Mouse (Mus musculus) heart, embryonic 14.5 days (tissue): ENCODE measurements around the gene Epb41l2. TPM values are rescaled to one million over a fixed set of nuclear protein-coding genes. Genes with fewer than 3 reads are reported as not detected.
A peak's percentile ranks its signal among the peaks of the same experiment; 100 is the strongest.

Experiments used
- ATAC-seq: fragments of 200-750 bp; cut with Nextera tagmentation; 2 replicates; pipeline ENCODE4 v1.8.0; 2017; ENCODE audit warnings: low read depth, moderate TSS enrichment; ENCODE audit not compliant: insufficient number of reproducible peaks, insufficient read depth, low FRiP score
- H3K27ac ChIP-seq, 2 experiments: fragments of 200-500 bp in 1 of 2; fragments of 300-500 bp in 1 of 2; sonication (generic) in 1 of 2; replicated peaks in 1 of 2; 2 replicates each; pipeline ENCODE4 v1.5.1; 2012 to 2014; ENCODE audit warnings: low read depth in 2 of 2, low read length in 2 of 2, control low read depth in 1 of 2, mild to moderate bottlenecking in 1 of 2, mixed read lengths in 1 of 2; ENCODE audit not compliant: control insufficient read depth in 1 of 2, insufficient read depth in 1 of 2
- H3K27me3 ChIP-seq: fragments of 300-500 bp; sonication (generic); 2 replicates; pipeline ENCODE4 v1.6.1; 2014; ENCODE audit warnings: mild to moderate bottlenecking, low read length, control low read depth; ENCODE audit not compliant: control insufficient read depth, insufficient read depth
- H3K36me3 ChIP-seq: fragments of 300-500 bp; sonication (generic); 2 replicates; pipeline ENCODE4 v1.6.1; 2014; ENCODE audit warnings: mild to moderate bottlenecking, control low read depth, low read length, mixed read lengths; ENCODE audit not compliant: control insufficient read depth, insufficient read depth
- H3K4me1 ChIP-seq, 2 experiments: fragments of 200-500 bp in 1 of 2; fragments of 300-500 bp in 1 of 2; sonication (generic) in 1 of 2; 2 replicates each; pipeline ENCODE4 v1.6.1; 2012 to 2014; ENCODE audit warnings: low read length in 2 of 2, control low read depth in 1 of 2, mixed read lengths in 1 of 2; ENCODE audit not compliant: control insufficient read depth in 2 of 2, insufficient read depth in 2 of 2
- H3K4me2 ChIP-seq: fragments of 300-500 bp; sonication (generic); 2 replicates; pipeline ENCODE4 v1.6.1; 2014; ENCODE audit warnings: mild to moderate bottlenecking, low read length
- H3K4me3 ChIP-seq, 2 experiments: fragments of 200-500 bp in 1 of 2; fragments of 300-500 bp in 1 of 2; sonication (generic) in 1 of 2; 2 replicates each; pipeline ENCODE4 v1.5.1; 2012 to 2014; ENCODE audit warnings: low read length in 2 of 2, mild to moderate bottlenecking in 2 of 2, control low read depth in 1 of 2, low read depth in 1 of 2, moderate library complexity in 1 of 2; ENCODE audit not compliant: control insufficient read depth in 1 of 2, insufficient read depth in 1 of 2
- H3K9ac ChIP-seq: fragments of 300-500 bp; sonication (generic); 2 replicates; pipeline ENCODE4 v1.6.1; 2014; ENCODE audit warnings: mild to moderate bottlenecking, low read length
- H3K9me3 ChIP-seq: fragments of 300-500 bp; sonication (generic); 2 replicates; pipeline ENCODE4 v1.6.1; 2016; ENCODE audit warnings: low read length, control low read depth; ENCODE audit not compliant: control insufficient read depth
- WGBS: fragments of 180-500 bp; shearing (Covaris S2); extraction: QIAGEN DNeasy Blood & Tissue Kit; methylation state at CpG from one replicate; pipeline ENCODE4 v1.1.7; 2014; 5-methylcytosine and 5-hydroxymethylcytosine counted together
- polyA plus RNA-seq: library from polyadenylated mRNA; unstranded; fragments of >200 nt; fragmentation: Nextera tagmentation; extraction: Ambion mirVana; gene quantifications from 2 replicates; pipeline ENCODE4 v1.2.1, GENCODE M21; 2014

The Epb41l2 gene
- polyA plus RNA-seq, 1 experiment from 2014 or later, result 53.5 TPM

DNA sequence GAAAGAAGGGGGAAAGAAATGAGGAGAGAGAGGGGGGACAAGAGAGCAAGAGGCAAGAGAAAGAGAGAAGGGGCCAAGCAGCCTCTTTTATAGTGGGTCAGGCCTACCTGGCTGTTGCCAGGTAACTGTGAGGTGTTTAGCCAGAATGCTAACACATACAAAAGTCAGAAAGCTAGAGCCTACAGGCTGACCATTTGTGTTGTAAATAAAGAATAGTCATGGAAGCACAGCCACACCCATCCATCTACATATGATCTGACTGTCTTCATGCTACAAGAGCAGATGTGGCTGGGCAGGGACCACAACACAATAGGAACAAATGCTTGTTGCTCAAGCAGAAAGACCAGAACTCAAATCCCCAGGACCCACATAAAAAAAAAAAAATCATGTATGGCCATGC lies 40.1 kb upstream of the Epb41l2 start:
- peaks cover 12% of the 10 kb centered on the region in 2 experiments; a peak in 3 of 4 replicates for H3K4me1 ChIP-seq
- no peak overlapping the region for H3K4me3 ChIP-seq
- H3K9ac ChIP-seq, result no peak overlapping the region
- H3K27ac ChIP-seq, result no peak overlapping the region
- ATAC-seq, result no peak
- no peaks in the 10 kb centered on the region for H3K9me3 ChIP-seq
- no peaks in the 10 kb centered on the region for H3K27me3 ChIP-seq
- no peak overlapping the region for H3K4me2 ChIP-seq
- H3K36me3 ChIP-seq, result no peaks in the 10 kb centered on the region

DNA sequence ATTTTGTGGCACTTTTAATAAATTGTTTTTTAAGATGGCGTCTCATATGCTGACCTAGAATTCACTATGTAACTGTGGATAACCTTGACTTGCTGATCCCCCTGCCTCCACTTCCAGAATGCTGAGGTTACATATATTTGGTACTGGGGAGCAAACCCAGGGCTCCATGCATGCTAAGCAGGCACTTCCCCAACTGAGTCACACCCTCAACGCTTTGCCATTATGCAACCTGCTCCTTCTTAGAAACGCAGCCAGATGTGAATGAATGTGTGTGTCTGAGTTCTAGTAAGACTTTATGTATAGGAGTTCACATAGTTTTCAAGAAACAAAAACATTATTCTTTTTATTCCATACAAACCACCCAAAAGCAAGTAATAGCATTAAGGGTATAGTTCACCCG lies 38.4 kb upstream of the Epb41l2 start:
- Histone ChIP-seq H3K36me3 (no peaks in the 10 kb centered on the region), H3K4me3 (no peak overlapping the region), H3K4me1 (peaks cover 12% of the 10 kb centered on the region in 2 experiments; a peak in 3 of 4 replicates), H3K4me2 (no peak overlapping the region), H3K9me3 (no peaks in the 10 kb centered on the region), H3K9ac (no peak overlapping the region), H3K27me3 (no peaks in the 10 kb centered on the region), H3K27ac (no peak overlapping the region)
- ATAC-seq, result no peak
- 86% methylated on average over 4 of the region's 4 CpGs for WGBS

DNA sequence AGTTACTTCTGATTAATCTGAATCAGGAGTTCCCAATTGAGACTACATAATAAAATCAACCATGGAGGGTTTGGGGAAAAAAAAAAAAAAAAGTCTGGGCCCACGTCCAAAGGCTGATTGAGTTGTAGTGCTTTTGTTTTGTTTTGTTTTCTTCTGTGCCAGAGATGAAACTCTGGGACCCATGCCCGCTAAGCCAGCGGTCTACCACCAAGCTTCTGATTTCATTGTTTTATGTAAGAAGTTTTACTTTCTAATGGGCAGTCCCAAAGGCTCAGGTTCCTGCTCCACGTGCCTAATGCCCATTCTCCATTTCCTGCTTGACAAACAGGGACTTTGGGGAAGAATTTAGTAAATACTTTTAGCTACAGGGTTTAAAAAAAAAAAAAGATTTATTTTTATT lies 33.9 kb upstream of the Epb41l2 start:
- Histone ChIP-seq H3K27ac (no peak overlapping the region), H3K27me3 (no peaks in the 10 kb centered on the region), H3K9me3 (no peaks in the 10 kb centered on the region), H3K36me3 (no peaks in the 10 kb centered on the region), H3K9ac (no peak overlapping the region), H3K4me3 (no peak overlapping the region), H3K4me2 (no peak overlapping the region), H3K4me1 (no peaks in the 10 kb centered on the region)
- WGBS, result 60% methylated on average over 4 of the region's 4 CpGs
- no peak for ATAC-seq

DNA sequence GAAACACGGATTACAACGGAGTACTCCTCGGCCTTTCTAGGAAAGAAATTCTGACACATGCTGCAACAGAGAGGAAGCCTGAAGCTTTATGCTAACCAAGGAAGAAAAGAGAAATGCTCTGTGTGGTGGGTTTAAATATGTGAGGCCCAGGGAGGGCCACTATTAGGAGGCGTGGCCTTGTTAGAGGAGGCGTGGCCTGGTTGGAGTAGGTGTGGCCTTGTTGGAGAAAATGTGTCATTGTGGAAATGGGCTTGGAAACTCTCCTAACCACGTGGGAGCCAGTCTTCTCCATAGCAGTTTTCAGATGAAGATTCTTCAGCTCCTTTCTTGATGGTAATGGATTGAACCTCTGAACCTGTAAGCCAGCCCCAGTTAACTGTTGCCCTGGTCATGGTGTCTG lies 32.1 kb upstream of the Epb41l2 start:
- H3K9ac ChIP-seq, result no peak overlapping the region
- peaks cover 0 to 2% of the 10 kb centered on the region in 2 experiments; a peak in 1 of 4 replicates for H3K4me1 ChIP-seq
- WGBS, result 75% methylated on average over 6 of the region's 6 CpGs
- no peak for ATAC-seq
- no peaks in the 10 kb centered on the region for H3K9me3 ChIP-seq
- no peak overlapping the region for H3K27ac ChIP-seq
- no peaks in the 10 kb centered on the region for H3K36me3 ChIP-seq
- H3K4me2 ChIP-seq, result no peak overlapping the region
- no peak overlapping the region for H3K4me3 ChIP-seq
- no peaks in the 10 kb centered on the region for H3K27me3 ChIP-seq

DNA sequence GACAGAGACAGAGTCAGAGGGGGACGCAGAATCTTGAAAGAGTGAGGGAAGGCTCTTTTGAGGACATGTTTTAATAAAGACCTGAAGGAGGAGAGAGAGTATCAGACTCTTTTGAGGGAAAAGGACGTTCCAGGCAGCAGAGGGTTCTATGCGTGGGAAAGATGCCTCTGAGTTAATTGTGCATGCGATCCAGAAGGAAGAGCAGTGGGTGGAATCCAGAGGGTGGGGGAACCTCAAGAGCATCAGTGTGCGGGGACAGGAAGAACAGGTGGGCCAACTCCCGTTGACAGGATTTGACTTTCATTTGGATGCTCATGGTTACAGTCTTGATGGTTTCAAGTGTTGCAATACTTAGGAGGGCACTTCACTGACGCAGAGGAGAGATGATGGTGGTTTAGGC lies 29.5 kb upstream of the Epb41l2 start:
- Histone ChIP-seq H3K9me3 (no peaks in the 10 kb centered on the region), H3K27ac (no peak overlapping the region), H3K36me3 (no peaks in the 10 kb centered on the region), H3K4me3 (no peak overlapping the region), H3K27me3 (no peaks in the 10 kb centered on the region), H3K4me1 (peaks cover 0 to 2% of the 10 kb centered on the region in 2 experiments; a peak in 1 of 4 replicates), H3K9ac (no peak overlapping the region), H3K4me2 (no peak overlapping the region)
- ATAC-seq, result no peak
- WGBS, result 85% methylated on average over 7 of the region's 7 CpGs

DNA sequence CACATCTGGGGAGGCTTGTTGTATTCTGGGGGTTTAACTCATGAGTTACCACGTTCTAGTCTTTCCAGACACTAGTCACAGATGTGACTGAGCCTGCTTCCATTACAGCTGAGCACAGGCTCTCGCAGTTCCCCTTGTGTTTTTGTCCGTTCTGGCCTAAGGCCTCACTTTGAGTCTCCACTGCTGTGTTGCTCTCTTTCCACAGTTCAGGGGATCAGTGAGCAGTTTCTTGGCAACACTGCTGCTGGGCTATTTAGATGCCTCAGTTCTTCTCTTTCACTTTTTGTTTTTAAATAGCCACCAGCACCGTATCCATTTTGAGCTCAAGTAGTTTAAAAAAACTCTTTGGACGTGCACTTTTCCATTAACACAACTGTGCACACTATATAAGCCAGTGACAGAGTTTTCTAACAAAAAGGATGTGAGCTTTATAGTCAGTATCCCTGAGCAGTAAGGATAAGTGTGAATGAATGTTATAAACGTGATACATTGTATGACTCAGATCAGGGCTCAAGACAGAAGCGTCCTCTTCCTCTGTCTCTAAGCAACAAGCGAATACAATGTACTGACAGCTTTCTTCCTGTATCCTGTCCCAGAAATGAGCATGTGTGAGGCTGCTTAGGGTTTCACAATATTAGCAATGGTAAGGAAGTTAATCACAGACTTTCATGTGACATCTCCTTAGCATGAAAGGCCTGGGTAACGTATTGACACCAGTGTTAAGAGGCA lies 28.1 kb upstream of the Epb41l2 start:
- no peak; the same call in 1 of the 2 replicates for ATAC-seq
- Histone ChIP-seq H3K4me1 (peaks cover 0 to 2% of the 10 kb centered on the region in 2 experiments; a peak in 1 of 4 replicates), H3K9ac (no peak overlapping the region), H3K4me2 (no peak overlapping the region), H3K4me3 (no peak overlapping the region), H3K9me3 (no peaks in the 10 kb centered on the region), H3K36me3 (no peaks in the 10 kb centered on the region), H3K27ac (peak overlapping the region in 1 of 2 experiments; percentile 42; a peak in 1 of 4 replicates), H3K27me3 (no peaks in the 10 kb centered on the region)
- WGBS, result 58% methylated on average over 9 of the region's 9 CpGs

DNA sequence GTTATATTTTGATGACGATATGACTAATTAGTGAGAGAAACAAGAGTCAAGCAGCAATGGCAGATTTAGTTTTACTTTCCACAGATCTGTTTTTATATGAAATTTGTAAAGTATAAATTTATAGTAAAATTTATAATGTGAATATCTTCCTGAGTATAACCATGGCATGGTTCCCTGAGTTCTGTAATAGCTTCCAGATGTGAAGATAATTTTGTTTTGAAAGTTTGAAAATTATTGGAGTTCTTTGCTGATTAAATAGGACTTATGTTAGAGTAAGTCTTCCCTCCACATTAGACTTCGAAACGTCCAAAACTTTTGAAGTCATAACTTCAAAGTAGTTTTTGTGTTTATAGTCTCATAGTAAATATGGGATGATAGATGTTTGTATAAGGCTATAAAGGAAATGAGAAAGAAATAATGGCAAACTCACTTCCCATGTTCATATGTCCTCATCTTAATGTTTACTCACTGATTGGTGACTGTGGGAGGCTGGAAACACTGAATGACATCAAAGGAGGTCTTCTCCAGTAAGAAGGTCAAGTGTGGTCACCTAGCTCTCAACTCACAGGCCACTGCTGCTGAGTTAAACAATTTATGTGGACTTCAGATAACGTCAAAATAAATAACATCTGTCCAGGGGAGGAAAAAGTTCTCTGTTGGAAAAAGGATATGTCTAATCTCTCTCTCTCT lies 26.1 kb upstream of the Epb41l2 start:
- no peaks in the 10 kb centered on the region for H3K36me3 ChIP-seq
- H3K9ac ChIP-seq, result no peak overlapping the region
- no peak overlapping the region for H3K4me3 ChIP-seq
- no peak for ATAC-seq
- peaks cover 0 to 2% of the 10 kb centered on the region in 2 experiments; a peak in 1 of 4 replicates for H3K4me1 ChIP-seq
- 77% methylated on average over 4 of the region's 4 CpGs for WGBS
- no peak overlapping the region for H3K4me2 ChIP-seq
- H3K27me3 ChIP-seq, result no peaks in the 10 kb centered on the region
- no peak overlapping the region for H3K27ac ChIP-seq
- H3K9me3 ChIP-seq, result no peaks in the 10 kb centered on the region
